Mouse (Mus musculus) midbrain, embryonic 11.5 days (tissue): ENCODE results near the gene Nup37. TPM values are rescaled to one million over a fixed set of nuclear protein-coding genes. Genes with fewer than 3 reads are reported as not detected.

Source experiments
- ATAC-seq: fragments of 200-750 bp; cut with Nextera tagmentation; 2 replicates; pipeline ENCODE4 v1.8.0; 2017; ENCODE audit warnings: moderate TSS enrichment, moderate library complexity; ENCODE audit not compliant: low FRiP score
- DNase-seq: peaks from one replicate; pipeline ENCODE4 v3.0.0; 2015; ENCODE audit warnings: low spot score; ENCODE audit errors: missing footprints
- H3K27ac ChIP-seq: fragments of 300-500 bp; sonication (generic); 2 replicates; pipeline ENCODE4 v1.5.1; 2014; ENCODE audit warnings: low read depth, low read length
- H3K27me3 ChIP-seq: fragments of 300-500 bp; sonication (generic); 2 replicates; pipeline ENCODE4 v1.6.1; 2014; ENCODE audit warnings: mild to moderate bottlenecking, low read length, moderate library complexity, mixed read lengths; ENCODE audit not compliant: control insufficient read depth, insufficient read depth
- H3K36me3 ChIP-seq: fragments of 300-500 bp; sonication (generic); 2 replicates; pipeline ENCODE4 v1.6.1; 2014; ENCODE audit warnings: mild to moderate bottlenecking, low read length, moderate library complexity, mixed read lengths; ENCODE audit not compliant: control insufficient read depth, insufficient read depth
- H3K4me1 ChIP-seq: fragments of 300-500 bp; sonication (generic); 2 replicates; pipeline ENCODE4 v1.6.1; 2014; ENCODE audit warnings: low read length; ENCODE audit not compliant: control insufficient read depth, insufficient read depth
- H3K4me2 ChIP-seq: fragments of 300-500 bp; sonication (generic); 2 replicates; pipeline ENCODE4 v1.6.1; 2014; ENCODE audit warnings: mild to moderate bottlenecking, moderate library complexity
- H3K4me3 ChIP-seq: fragments of 300-500 bp; sonication (generic); 2 replicates; pipeline ENCODE4 v1.5.1; 2014; ENCODE audit warnings: low read depth, low read length
- H3K9ac ChIP-seq: fragments of 300-500 bp; sonication (generic); 2 replicates; pipeline ENCODE4 v1.6.1; 2014; ENCODE audit warnings: low read length
- H3K9me3 ChIP-seq: fragments of 300-500 bp; sonication (generic); 2 replicates; pipeline ENCODE4 v1.6.1; 2016; ENCODE audit warnings: low read length; ENCODE audit not compliant: control insufficient read depth
- WGBS: fragments of 180-500 bp; shearing (Covaris S2); extraction: QIAGEN DNeasy Blood & Tissue Kit; methylation state at CpG from one replicate; pipeline ENCODE4 v1.1.7; 2014; 5-methylcytosine and 5-hydroxymethylcytosine counted together
- polyA plus RNA-seq: library from polyadenylated mRNA; unstranded; fragments of >200 nt; fragmentation: Nextera tagmentation; extraction: Ambion mirVana; gene quantifications from 2 replicates; pipeline ENCODE4 v1.2.1, GENCODE M21; 2014

The Nup37 gene
- polyA plus RNA-seq: 101 and 113 TPM in 2 replicates

DNA sequence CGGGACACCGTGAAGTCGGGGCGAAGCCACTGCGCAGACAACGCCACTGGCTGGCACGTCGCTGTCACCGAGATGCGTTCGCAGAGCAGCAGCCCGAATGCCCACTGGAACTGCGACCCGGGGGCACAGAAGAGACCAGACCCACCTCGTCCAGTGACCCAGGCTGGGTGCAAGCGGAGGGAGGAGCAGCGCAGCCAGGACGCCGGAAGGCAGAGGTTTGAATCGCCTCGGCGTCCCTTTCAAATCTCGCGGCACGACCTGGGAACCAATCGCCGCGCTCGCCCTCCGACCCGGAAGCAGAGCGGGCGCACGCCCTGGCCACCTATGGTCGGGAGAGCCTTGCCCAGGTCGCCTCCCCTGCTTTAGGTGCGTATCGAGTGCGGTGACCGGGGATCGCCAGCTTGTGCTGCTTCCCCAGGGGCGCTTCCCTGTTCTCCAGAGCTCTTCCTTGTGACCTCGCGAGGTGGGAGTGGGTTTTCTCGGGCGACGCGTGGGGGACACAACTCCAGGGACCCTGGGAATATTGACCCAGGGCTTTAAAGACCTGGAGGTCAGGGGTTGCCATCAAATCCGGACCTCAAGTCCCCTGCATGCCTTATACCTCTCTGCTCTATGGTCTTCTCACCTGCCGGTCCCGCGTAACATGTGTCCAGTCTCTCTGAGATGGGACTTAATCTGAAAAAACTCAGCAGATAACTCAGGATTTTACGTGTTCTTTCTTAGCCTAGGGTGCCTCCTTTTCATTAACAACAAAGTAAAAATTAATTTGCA lies at the start of gene Nup37, which contains the start of gene Parpbp:
TSS of gene Nup37 (plus strand) at position 286 of the 771 bp plus-strand sequence.
TSS of gene Parpbp (minus strand) at position 235 of the 771 bp plus-strand sequence.
- peak within 1 kb of the TSS; percentile 58 for H3K4me2 ChIP-seq
- H3K27me3 ChIP-seq: no peaks in the 10 kb centered on the region
- H3K4me1 ChIP-seq: peaks cover 11% of the 10 kb centered on the region
- no peaks in the 10 kb centered on the region for H3K36me3 ChIP-seq
- no peaks in the 10 kb centered on the region for H3K9me3 ChIP-seq
- DNase-seq (peak; percentile 98), ATAC-seq (peak; percentile 98)
- H3K4me3 ChIP-seq: peak within 1 kb of the TSS; percentile 86
- H3K27ac ChIP-seq: no peak within 1 kb of the TSS
- peak within 1 kb of the TSS; percentile 82 for H3K9ac ChIP-seq
- WGBS: under 1% methylated on average over 52 of the region's 53 CpGs

DNA sequence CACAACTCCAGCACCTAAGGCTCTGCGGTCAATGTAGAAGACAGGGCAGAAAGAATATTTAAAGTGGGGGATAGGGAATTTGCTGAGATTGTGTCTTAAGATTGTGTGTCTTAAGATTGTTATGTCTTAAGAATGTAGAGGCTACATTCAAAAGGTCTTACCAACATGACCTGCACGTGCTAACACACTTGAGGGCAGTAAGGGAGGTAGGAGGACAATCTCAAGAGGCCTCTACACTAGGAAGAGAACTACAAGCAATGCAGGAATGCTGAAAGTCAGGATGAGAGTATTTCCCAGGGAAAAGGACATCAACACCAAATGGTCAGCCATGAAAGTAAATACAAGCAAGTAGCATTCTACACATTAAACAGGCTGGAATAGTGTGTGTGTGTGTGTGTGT lies 40.6 kb upstream of the Nup37 start:
- ATAC-seq: no peak
- 91% methylated on average over 2 of the region's 2 CpGs for WGBS
- no peak overlapping the region for H3K4me2 ChIP-seq
- H3K4me3 ChIP-seq: no peak overlapping the region
- DNase-seq: no peak
- H3K4me1 ChIP-seq: no peaks in the 10 kb centered on the region
- H3K27ac ChIP-seq: no peak overlapping the region
- no peak overlapping the region for H3K9ac ChIP-seq
- no peaks in the 10 kb centered on the region for H3K9me3 ChIP-seq
- H3K27me3 ChIP-seq: no peaks in the 10 kb centered on the region
- no peaks in the 10 kb centered on the region for H3K36me3 ChIP-seq

DNA sequence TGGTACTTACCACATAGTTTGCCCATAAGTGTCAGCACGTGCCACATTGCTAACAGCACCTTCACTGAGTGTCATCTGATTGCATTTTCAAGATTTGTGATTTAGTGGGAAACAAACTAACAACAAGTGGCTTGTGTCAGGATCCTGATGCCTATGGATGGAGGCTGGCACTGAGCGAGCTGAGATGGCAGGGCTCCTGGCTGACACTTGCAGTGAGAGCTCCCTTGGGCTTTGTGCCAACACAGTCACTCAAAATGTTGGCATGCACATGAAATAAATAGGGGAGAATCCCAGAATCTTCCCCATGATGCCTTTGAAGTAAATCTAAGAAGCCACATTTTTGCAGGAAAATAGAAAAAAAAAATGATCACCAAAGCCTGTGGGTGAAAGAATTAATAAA lies 33.5 kb upstream of the Nup37 start:
- H3K36me3 ChIP-seq: no peaks in the 10 kb centered on the region
- 89% methylated on average over 2 of the region's 2 CpGs for WGBS
- H3K27ac ChIP-seq: no peak overlapping the region
- ATAC-seq (no peak), DNase-seq (no peak)
- H3K4me1 ChIP-seq: no peaks in the 10 kb centered on the region
- no peaks in the 10 kb centered on the region for H3K27me3 ChIP-seq
- no peak overlapping the region for H3K4me2 ChIP-seq
- no peak overlapping the region for H3K9ac ChIP-seq
- H3K4me3 ChIP-seq: no peak overlapping the region
- no peaks in the 10 kb centered on the region for H3K9me3 ChIP-seq

DNA sequence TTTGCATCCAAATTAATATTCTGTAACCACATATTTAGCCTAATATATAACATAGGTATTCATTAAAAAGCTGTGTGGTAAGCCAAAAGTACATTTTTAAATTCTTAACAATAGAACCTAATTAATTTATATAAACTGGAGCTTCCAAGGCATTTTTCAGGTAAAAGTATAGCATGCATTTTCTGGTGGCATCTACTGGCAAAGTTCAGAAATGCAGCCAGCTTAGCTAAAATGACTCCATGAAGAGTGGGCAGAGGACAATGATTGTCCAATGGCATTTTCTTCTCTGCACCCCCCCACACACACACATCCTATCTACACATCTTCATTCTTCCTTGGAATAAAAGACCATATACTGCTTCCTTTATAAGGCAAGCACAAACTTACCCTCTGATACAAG lies 27.1 kb upstream of the Nup37 start:
- no peaks in the 10 kb centered on the region for H3K9me3 ChIP-seq
- no peak overlapping the region for H3K27ac ChIP-seq
- no peaks in the 10 kb centered on the region for H3K4me1 ChIP-seq
- no peak overlapping the region for H3K4me2 ChIP-seq
- no peak overlapping the region for H3K4me3 ChIP-seq
- DNase-seq (peak; percentile 14), ATAC-seq (no peak)
- H3K27me3 ChIP-seq: no peaks in the 10 kb centered on the region
- no peak overlapping the region for H3K9ac ChIP-seq
- no peaks in the 10 kb centered on the region for H3K36me3 ChIP-seq

DNA sequence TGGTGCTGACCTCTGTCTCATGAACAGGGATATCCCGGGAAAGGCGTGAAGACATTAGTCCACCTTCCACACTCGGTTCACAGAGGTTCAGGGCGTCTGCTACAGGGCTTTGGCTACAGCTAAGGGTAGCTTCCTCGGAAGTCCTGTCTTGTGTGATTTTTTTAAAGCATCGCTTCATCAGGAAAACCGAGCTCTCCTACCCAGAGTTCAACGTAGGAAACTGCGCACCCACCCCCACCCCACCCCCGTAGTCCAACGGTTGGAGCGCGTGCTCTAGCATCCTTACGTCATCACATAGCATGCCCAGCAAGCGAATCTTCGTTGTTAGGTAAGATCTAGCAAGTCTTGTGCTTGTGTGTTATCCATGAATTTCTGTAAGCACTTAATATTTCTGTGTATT lies 11.2 kb upstream of the Nup37 start:
- Histone ChIP-seq H3K36me3 (0 out of 2 replicates have a peak, but pooled peaks cover 2% of the 10 kb centered on the region), H3K27me3 (no peaks in the 10 kb centered on the region), H3K27ac (no peak overlapping the region), H3K9me3 (no peaks in the 10 kb centered on the region), H3K4me3 (no peak overlapping the region), H3K4me2 (no peak overlapping the region), H3K9ac (no peak overlapping the region), H3K4me1 (no peaks in the 10 kb centered on the region)
- DNase-seq: no peak
- no peak for ATAC-seq
- WGBS: 97% methylated on average over 16 of the region's 16 CpGs

DNA sequence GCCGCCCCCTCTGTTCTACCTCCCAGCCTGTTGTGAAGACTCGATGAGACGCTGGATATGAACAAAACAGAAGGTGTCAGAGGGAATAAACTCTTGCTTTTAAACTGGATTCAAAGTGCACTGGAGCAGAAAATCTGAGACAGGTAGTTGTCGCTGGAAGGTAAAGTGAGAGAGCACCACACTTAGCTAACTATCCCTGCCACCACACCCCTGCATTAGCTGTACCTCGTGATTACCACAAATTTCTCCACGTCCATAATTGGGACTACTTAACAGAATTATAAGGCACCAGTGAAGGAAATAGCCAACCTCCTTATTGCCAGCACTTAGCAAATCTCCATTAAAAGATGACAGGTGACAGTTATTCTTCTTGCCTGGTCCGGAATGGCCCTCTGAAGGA lies 605 bp upstream of the Nup37 start:
- peak; percentile 87 for DNase-seq
- H3K27ac ChIP-seq: no peak overlapping the region

DNA sequence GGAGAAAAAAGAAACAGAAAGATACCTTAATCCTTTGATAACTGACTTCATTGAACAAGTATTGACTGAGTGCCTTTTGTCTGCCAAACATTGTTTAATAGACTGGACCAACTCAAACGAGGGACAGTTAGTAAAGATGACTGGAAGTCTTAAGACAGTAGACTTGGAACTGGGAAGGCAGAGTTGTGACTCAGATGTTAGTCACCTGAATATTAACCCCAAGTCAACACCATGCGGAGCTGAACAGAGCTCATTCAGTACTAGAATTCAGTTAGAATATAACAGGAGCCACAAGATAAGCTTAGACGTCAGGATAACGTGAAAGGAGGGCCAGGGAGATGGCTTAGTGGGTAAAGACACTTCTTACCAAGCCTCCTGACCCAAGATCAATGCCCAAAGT lies 3.6 kb downstream of the Nup37 start:
- no peak for DNase-seq

More for the DNA sequence above, 605 bp upstream of the Nup37 start:
- Histone ChIP-seq H3K36me3 (no peaks in the 10 kb centered on the region), H3K4me1 (peaks cover 11% of the 10 kb centered on the region), H3K4me3 (peak overlapping the region; percentile 86), H3K27me3 (no peaks in the 10 kb centered on the region), H3K9ac (peak overlapping the region; percentile 82), H3K4me2 (peak overlapping the region; percentile 58), H3K9me3 (no peaks in the 10 kb centered on the region)
- no peak for ATAC-seq
- 24% methylated on average over 7 of the region's 7 CpGs for WGBS

DNA sequence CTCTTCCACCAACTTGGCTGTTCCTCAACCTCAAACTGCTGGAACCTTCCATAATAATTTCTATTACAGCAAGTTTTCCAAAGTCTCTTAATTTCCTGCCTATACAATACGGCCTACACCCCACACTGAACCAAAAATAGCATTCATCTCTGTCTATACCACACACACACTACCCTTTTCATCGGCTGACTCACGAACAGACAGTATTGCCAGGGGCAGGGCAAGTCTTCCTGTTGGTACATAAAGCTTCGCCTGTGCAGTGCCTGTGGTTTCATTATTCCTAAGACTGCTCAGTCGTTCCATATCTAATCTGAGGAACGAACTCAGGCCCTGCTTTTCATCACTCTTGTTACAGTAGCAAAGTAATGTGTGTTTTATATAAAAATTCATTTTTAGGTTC lies 4.9 kb downstream of the Nup37 start:
- no peak for DNase-seq
- no peak overlapping the region for H3K9ac ChIP-seq

More for the DNA sequence above, 3.6 kb downstream of the Nup37 start:
- ATAC-seq: no peak
- no peak overlapping the region for H3K9ac ChIP-seq
- H3K9me3 ChIP-seq: no peaks in the 10 kb centered on the region
- WGBS: 88% methylated on average over 4 of the region's 4 CpGs
- no peak overlapping the region for H3K27ac ChIP-seq
- no peak overlapping the region for H3K4me3 ChIP-seq
- no peaks in the 10 kb centered on the region for H3K27me3 ChIP-seq
- H3K4me1 ChIP-seq: peaks cover 11% of the 10 kb centered on the region
- H3K4me2 ChIP-seq: no peak overlapping the region
- peaks cover 5% of the 10 kb centered on the region for H3K36me3 ChIP-seq

DNA sequence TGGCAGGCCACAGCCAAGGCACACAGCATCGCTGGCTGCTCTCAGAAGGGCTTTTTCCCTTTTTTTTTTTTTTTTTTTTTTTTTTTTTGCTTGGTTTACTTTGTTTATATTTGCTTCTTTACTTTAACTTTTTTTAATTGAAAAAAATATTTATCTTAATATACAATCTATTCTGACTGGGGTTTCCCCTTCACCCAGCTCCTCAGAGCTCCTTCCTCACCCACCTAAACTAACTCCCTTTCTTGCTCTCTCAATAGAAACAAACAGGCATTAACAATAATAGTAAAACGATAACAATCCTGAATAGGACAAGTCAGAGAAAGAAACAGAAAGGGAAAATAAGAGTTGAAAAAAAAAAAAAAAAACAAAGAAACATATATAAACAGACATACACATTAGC lies 15.3 kb downstream of the Nup37 start:
- no peak overlapping the region for H3K4me2 ChIP-seq
- H3K36me3 ChIP-seq: peaks cover 11% of the 10 kb centered on the region
- no peak overlapping the region for H3K9ac ChIP-seq
- no peak overlapping the region for H3K27ac ChIP-seq
- WGBS: 92% methylated on average over 2 of the region's 2 CpGs
- H3K27me3 ChIP-seq: no peaks in the 10 kb centered on the region
- H3K4me1 ChIP-seq: no peaks in the 10 kb centered on the region
- H3K4me3 ChIP-seq: no peak overlapping the region
- no peaks in the 10 kb centered on the region; the same call in 1 of the 2 replicates for H3K9me3 ChIP-seq
- DNase-seq (no peak), ATAC-seq (no peak)

More for the DNA sequence above, 4.9 kb downstream of the Nup37 start:
- H3K4me3 ChIP-seq: no peak overlapping the region
- H3K36me3 ChIP-seq: peaks cover 5% of the 10 kb centered on the region
- H3K27ac ChIP-seq: no peak overlapping the region
- H3K4me1 ChIP-seq: peaks cover 5% of the 10 kb centered on the region
- no peak for ATAC-seq
- no peak overlapping the region for H3K4me2 ChIP-seq
- H3K9me3 ChIP-seq: no peaks in the 10 kb centered on the region
- no peaks in the 10 kb centered on the region for H3K27me3 ChIP-seq
- WGBS: 97% methylated on average over 6 of the region's 6 CpGs
